Mouse (Mus musculus) G1E (cell line): ENCODE data around the gene Slc25a33. TPM values are rescaled to one million over a fixed set of nuclear protein-coding genes. Genes with fewer than 3 reads are reported as not detected.
"Not testable (repeated sequence)": the region's sequence is repeated elsewhere in the genome, so short reads cannot be mapped to it uniquely, and the experiment has no call there.

Experiments used
- ATAC-seq: 2 replicates; pipeline ENCODE4 v1.8.0; 2016; ENCODE audit warnings: mild to moderate bottlenecking; ENCODE audit not compliant: insufficient number of reproducible peaks, poor library complexity, low FRiP score, severe bottlenecking; ENCODE audit errors: extremely low read depth
- DNase-seq: peaks from one replicate; pipeline ENCODE4 v3.0.0; 2012; ENCODE audit warnings: low spot score
- H3K27me3 ChIP-seq: 2 replicates; pipeline ENCODE4 v1.6.1; 2012; ENCODE audit warnings: mild to moderate bottlenecking, low read length, inconsistent platforms; ENCODE audit not compliant: insufficient read depth
- H3K36me3 ChIP-seq: replicated peaks from 2 replicates; pipeline ENCODE3; 2012; ENCODE audit warnings: mild to moderate bottlenecking, inconsistent platforms
- H3K4me1 ChIP-seq: 2 replicates; pipeline ENCODE4 v1.6.1; 2012; ENCODE audit warnings: low read depth, low read length, inconsistent platforms, mixed read lengths; ENCODE audit not compliant: insufficient read depth
- H3K4me3 ChIP-seq: 2 replicates; pipeline ENCODE4 v1.5.1; 2012; ENCODE audit warnings: low read depth, mild to moderate bottlenecking, inconsistent platforms, low read length, moderate library complexity, mixed read lengths
- H3K9me3 ChIP-seq: replicated peaks from 2 replicates; pipeline ENCODE4 v1.6.1; 2012; ENCODE audit warnings: inconsistent platforms
- CTCF ChIP-seq: IDR thresholded peaks from 2 replicates; pipeline ENCODE4 v1.5.1; 2012; ENCODE audit warnings: low read depth, low read length, inconsistent platforms, mixed read lengths
- GATA1 ChIP-seq: IDR thresholded peaks from 2 replicates; pipeline ENCODE4 v1.6.1; 2012; ENCODE audit warnings: borderline replicate concordance, low read length, inconsistent platforms, mixed read lengths
- GATA2 ChIP-seq: IDR thresholded peaks from 2 replicates; pipeline ENCODE4 v1.6.1; 2012; ENCODE audit warnings: low read depth, low read length, inconsistent platforms, borderline replicate concordance
- POLR2AphosphoS5 ChIP-seq: IDR thresholded peaks from 2 replicates; pipeline ENCODE4 v1.6.1; 2012; ENCODE audit warnings: low read depth, low read length, inconsistent platforms; ENCODE audit not compliant: insufficient replicate concordance
- TAL1 ChIP-seq: conservative IDR thresholded peaks from 2 replicates; pipeline ENCODE4 v1.6.1; 2012; ENCODE audit warnings: low read depth, low read length, inconsistent platforms, mixed read lengths
- polyA plus RNA-seq: library from polyadenylated mRNA; stranded (reverse); fragments of >175 nt; gene quantifications from 2 replicates; pipeline ENCODE4 v1.2.3, GENCODE M21; 2012
- total RNA-seq, 2 experiments: library from RNA; stranded (forward) in 1 of 2; stranded (reverse) in 1 of 2; fragments of 200-1000 nt in 1 of 2; fragments of >200 nt in 1 of 2; fragmentation: Nextera tagmentation in 1 of 2; gene quantifications; 2 replicates each; pipeline ENCODE4 v1.2.3; 2014 to 2017

The Slc25a33 gene
- total and polyA plus RNA-seq, 3 experiments = 2.3 to 4.9 (median 3.7) TPM

GRCm38 (mm10) chr4:149752124-149752799 is 21.8 kb downstream of the Slc25a33 start:
- ATAC-seq = no peak
- Histone ChIP-seq H3K4me3 (no peak overlapping the region), H3K36me3 (peaks cover 55% of the 10 kb centered on the region), H3K27me3 (no peaks in the 10 kb centered on the region), H3K9me3 (no peaks in the 10 kb centered on the region), H3K4me1 (no peaks in the 10 kb centered on the region)
- DNase-seq = no peak
- TF ChIP-seq POLR2AphosphoS5 = no peak
- TF ChIP-seq TAL1 = no peak
- no peak for TF ChIP-seq GATA1
- TF ChIP-seq CTCF = no peak

GRCm38 (mm10) chr4:149750671-149751070 is 23.4 kb downstream of the Slc25a33 start:
- H3K9me3 ChIP-seq = no peaks in the 10 kb centered on the region
- ATAC-seq (no peak), DNase-seq (no peak)
- H3K4me3 ChIP-seq = no peak overlapping the region
- no peaks in the 10 kb centered on the region for H3K27me3 ChIP-seq
- H3K4me1 ChIP-seq = no peaks in the 10 kb centered on the region
- TF ChIP-seq TAL1 = no peak
- TF ChIP-seq POLR2AphosphoS5 = no peak
- no peak for TF ChIP-seq CTCF
- no peak for TF ChIP-seq GATA1
- no peak for TF ChIP-seq GATA2
- H3K36me3 ChIP-seq = peaks cover 52% of the 10 kb centered on the region

DNA sequence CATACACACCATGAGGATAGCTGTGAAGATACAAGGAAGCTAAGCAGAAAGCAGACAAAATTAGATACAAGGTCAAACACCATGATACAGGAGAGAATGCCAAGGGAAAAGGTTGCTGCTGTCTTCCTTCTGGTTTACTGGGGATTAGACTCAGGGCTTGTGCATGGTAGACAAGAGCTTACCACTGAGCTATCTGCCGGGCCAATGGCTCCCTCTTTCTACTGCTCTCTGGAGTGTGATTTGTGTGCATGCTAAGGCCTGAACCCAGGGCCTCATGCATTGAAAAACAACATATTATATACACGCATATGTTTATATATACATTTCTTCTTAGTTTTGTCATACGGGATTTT is 24.4 kb downstream of the Slc25a33 start:
- not testable (repeated sequence) for H3K4me1 ChIP-seq, H3K4me3 ChIP-seq, H3K9me3 ChIP-seq, DNase-seq, H3K27me3 ChIP-seq, ATAC-seq
- H3K36me3 ChIP-seq = peaks cover 60% of the 10 kb centered on the region

DNA sequence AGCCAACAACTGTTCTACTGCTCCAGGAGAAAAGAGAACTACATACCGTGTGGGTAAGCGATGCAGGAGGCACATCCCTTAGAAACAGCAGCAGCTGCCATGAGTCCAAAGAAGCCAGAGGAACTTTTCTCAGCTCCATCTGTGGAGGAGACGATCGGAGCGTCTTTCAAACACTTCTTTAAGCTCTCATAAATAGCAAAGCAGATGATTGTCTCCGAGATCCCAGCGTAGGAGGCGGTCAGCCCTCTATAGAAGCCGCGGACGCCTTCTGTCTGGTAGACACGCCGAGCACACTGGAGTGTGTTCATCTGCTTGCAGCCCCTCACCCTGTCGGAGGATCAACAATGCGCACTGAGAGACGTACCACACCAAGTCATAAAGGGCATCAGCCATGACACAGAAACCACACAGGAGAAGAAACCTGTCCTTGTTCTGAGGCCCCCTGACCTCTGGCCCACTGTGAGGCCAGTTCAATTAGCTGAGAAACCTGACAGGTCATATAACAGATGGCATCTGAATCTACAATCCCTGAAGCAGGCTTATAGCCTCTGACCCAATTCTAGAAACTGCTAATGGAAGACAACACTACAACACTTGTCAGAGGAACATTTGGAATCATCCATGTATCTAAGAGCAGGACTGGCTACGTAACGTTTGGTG is 24.9 kb downstream of the Slc25a33 start:
- Histone ChIP-seq H3K4me3 (no peak overlapping the region), H3K4me1 (no peaks in the 10 kb centered on the region), H3K36me3 (peaks cover 59% of the 10 kb centered on the region), H3K9me3 (no peaks in the 10 kb centered on the region), H3K27me3 (no peaks in the 10 kb centered on the region)
- ATAC-seq (no peak), DNase-seq (no peak)
- TF ChIP-seq TAL1 (no peak), GATA2 (no peak), CTCF (no peak), POLR2AphosphoS5 (no peak), GATA1 (no peak)

- no peak for DNase-seq
- TF ChIP-seq GATA1 = no peak
- no peak for TF ChIP-seq CTCF
- H3K36me3 ChIP-seq = peaks cover 47% of the 10 kb centered on the region
- H3K4me3 ChIP-seq = no peak overlapping the region
- no peak for ATAC-seq
- H3K4me1 ChIP-seq = peaks cover 4% of the 10 kb centered on the region; the same call in 1 of the 2 replicates
- no peaks in the 10 kb centered on the region for H3K9me3 ChIP-seq
- H3K27me3 ChIP-seq = no peaks in the 10 kb centered on the region
Observed at GRCm38 (mm10) chr4:149744119-149744518, 30.0 kb downstream of the Slc25a33 start.

GRCm38 (mm10) chr4:149742011-149742530 is 32.0 kb downstream of the Slc25a33 start:
- H3K27me3 ChIP-seq = no peaks in the 10 kb centered on the region
- TF ChIP-seq GATA2 = no peak
- no peak for TF ChIP-seq TAL1
- no peak for TF ChIP-seq POLR2AphosphoS5
- no peak for TF ChIP-seq CTCF
- TF ChIP-seq GATA1 = no peak
- DNase-seq (no peak), ATAC-seq (no peak)
- H3K9me3 ChIP-seq = no peaks in the 10 kb centered on the region
- H3K4me3 ChIP-seq = no peak overlapping the region
- H3K36me3 ChIP-seq = peaks cover 40% of the 10 kb centered on the region
- H3K4me1 ChIP-seq = peaks cover 10% of the 10 kb centered on the region

DNA sequence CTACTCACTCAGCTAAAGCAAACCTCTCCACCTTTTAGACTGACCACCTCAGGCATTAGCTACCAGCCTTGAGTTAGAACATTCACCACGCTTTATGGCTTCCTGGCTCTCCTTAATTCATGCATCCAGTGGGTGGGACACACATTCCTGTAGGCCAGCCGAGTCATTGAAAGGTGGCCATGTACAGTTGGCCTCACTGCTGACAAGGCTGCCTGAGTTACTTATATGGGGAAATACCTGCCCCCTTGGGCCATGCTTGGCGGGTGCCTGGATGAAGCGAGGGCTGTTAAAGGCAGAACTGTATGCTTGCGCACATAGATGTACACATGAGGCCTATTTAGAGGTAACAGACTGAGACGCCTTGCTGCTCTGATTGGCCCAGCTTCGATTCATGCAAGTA is 33.8 kb downstream of the Slc25a33 start:
- TF ChIP-seq TAL1 (no peak), GATA1 (no peak), POLR2AphosphoS5 (no peak), GATA2 (no peak), CTCF (no peak)
- Histone ChIP-seq H3K9me3 (no peaks in the 10 kb centered on the region), H3K36me3 (peaks cover 44% of the 10 kb centered on the region), H3K27me3 (no peaks in the 10 kb centered on the region), H3K4me3 (no peak overlapping the region), H3K4me1 (peaks cover 26% of the 10 kb centered on the region)
- DNase-seq (no peak), ATAC-seq (no peak)
